Mouse (Mus musculus) cortical plate, adult 2 months (tissue): Measurements from ENCODE around the gene Gsdma.

Experiments
- CTCF ChIP-seq: fragments of 200-500 bp; IDR thresholded peaks from 2 replicates; pipeline ENCODE4 v1.5.1; 2011; ENCODE audit warnings: mild to moderate bottlenecking, control low read depth, low read length; ENCODE audit not compliant: insufficient read depth; ENCODE audit errors: extremely low read depth
- POLR2A ChIP-seq: fragments of 200-500 bp; IDR thresholded peaks from 2 replicates; pipeline ENCODE4 v1.6.1; 2011; ENCODE audit warnings: mild to moderate bottlenecking, low read length, control low read depth; ENCODE audit not compliant: insufficient read depth; ENCODE audit errors: extremely low read depth

DNA sequence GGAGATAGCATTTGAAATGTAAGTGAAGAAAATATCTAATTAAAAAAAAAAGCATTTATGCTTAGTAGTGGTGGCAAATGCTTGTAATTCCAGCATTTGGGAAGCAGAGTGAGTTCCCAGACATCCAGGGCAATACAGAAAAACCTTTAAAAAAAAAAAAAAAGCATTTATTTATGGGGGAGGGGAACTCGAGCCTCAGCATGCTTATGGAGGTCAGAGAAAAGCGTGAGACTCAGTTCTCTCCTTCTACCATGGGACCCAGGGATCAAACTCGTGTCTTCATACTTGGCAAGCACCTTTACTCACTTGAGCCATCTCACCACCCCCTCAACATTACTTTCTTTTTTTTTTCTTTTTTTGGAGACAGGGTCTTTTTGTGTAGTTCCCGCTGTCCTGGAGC lies 17.0 kb downstream of the Gsdma start:
- TF ChIP-seq CTCF (no peak), POLR2A (no peak)
